Mouse (Mus musculus) forebrain, embryonic 14.5 days (tissue): Measurements from ENCODE around the gene Stat4. TPM values are rescaled to one million over a fixed set of nuclear protein-coding genes. Genes with fewer than 3 reads are reported as not detected.

Experiments
- ATAC-seq: fragments of 200-750 bp; cut with Nextera tagmentation; 2 replicates; pipeline ENCODE4 v1.8.0; 2017; ENCODE audit warnings: mild to moderate bottlenecking, moderate library complexity
- DNase-seq: peaks from one replicate; pipeline ENCODE4 v3.0.0-alpha.2; 2015; ENCODE audit warnings: low spot score
- H3K27ac ChIP-seq: fragments of 300-500 bp; sonication (generic); 2 replicates; pipeline ENCODE4 v1.5.1; 2014; ENCODE audit warnings: low read depth, mild to moderate bottlenecking, control low read depth, low read length, moderate library complexity
- H3K27me3 ChIP-seq: fragments of 300-500 bp; sonication (generic); replicated peaks from 2 replicates; pipeline ENCODE4 v1.6.1; 2014; ENCODE audit warnings: low read length, control low read depth, mixed read lengths; ENCODE audit not compliant: control insufficient read depth, insufficient read depth
- H3K36me3 ChIP-seq: fragments of 300-500 bp; sonication (generic); 2 replicates; pipeline ENCODE4 v1.6.1; 2014; ENCODE audit warnings: low read length, control low read depth; ENCODE audit not compliant: control insufficient read depth, insufficient read depth
- H3K4me1 ChIP-seq: fragments of 300-500 bp; sonication (generic); 2 replicates; pipeline ENCODE4 v1.6.1; 2014; ENCODE audit warnings: antibody characterized with exemption, low read length, control low read depth; ENCODE audit not compliant: control insufficient read depth, insufficient read depth
- H3K4me2 ChIP-seq: fragments of 300-500 bp; sonication (generic); 2 replicates; pipeline ENCODE4 v1.6.1; 2014; ENCODE audit warnings: mild to moderate bottlenecking, control low read depth, low read length
- H3K4me3 ChIP-seq: fragments of 300-500 bp; sonication (generic); 2 replicates; pipeline ENCODE4 v1.5.1; 2014; ENCODE audit warnings: low read depth, low read length, control low read depth
- H3K9ac ChIP-seq: fragments of 300-500 bp; sonication (generic); 2 replicates; pipeline ENCODE4 v1.6.1; 2014; ENCODE audit warnings: mild to moderate bottlenecking, low read length, control low read depth, moderate library complexity
- H3K9me3 ChIP-seq: fragments of 300-500 bp; sonication (generic); replicated peaks from 2 replicates; pipeline ENCODE4 v1.6.1; 2016; ENCODE audit warnings: low read length, control low read depth, mixed read lengths; ENCODE audit not compliant: control insufficient read depth
- WGBS: fragments of 180-500 bp; shearing (Covaris S2); extraction: QIAGEN DNeasy Blood & Tissue Kit; methylation state at CpG from one replicate; pipeline ENCODE4 v1.1.7; 2014; 5-methylcytosine and 5-hydroxymethylcytosine counted together
- polyA plus RNA-seq: library from polyadenylated mRNA; unstranded; fragments of >200 nt; fragmentation: Nextera tagmentation; extraction: Ambion mirVana; gene quantifications from 2 replicates; pipeline ENCODE4 v1.2.1, GENCODE M21; 2014

Gene Stat4
- polyA plus RNA-seq, result 1.6 TPM in 2 replicates

DNA sequence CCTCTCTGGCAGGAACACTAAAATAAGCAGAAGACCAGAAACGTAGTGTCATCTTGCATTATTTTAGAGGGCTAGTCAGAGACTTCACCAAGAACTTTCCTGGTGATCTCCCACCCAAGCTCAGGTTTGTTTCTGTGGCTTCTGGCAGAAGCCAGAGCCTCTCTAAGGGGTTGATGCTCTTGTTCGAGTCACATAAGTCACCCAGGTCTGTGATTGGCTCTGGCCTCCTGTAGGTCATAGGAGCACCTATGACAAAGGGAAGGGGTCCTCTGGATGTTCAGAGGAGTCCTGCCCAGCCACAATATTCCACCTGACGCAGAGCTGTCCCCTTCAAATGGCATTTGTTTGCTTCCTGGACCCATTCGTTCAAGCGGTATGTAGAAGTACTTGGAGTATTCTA is at the start of gene Stat4:
Stat4 (plus strand) TSS at position 301 of the 400 bp plus-strand sequence.
- H3K36me3 ChIP-seq, result no peaks in the 10 kb centered on the region
- no peak within 1 kb of the TSS for H3K27ac ChIP-seq
- 94% methylated on average over 5 of the region's 5 CpGs for WGBS
- DNase-seq (no peak), ATAC-seq (no peak)
- no peaks in the 10 kb centered on the region for H3K9me3 ChIP-seq
- no peak within 1 kb of the TSS for H3K4me2 ChIP-seq
- H3K4me3 ChIP-seq, result no peak within 1 kb of the TSS
- H3K27me3 ChIP-seq, result no peaks in the 10 kb centered on the region
- no peak within 1 kb of the TSS for H3K9ac ChIP-seq
- H3K4me1 ChIP-seq, result no peaks in the 10 kb centered on the region

- H3K27ac ChIP-seq, result no peak overlapping the region
- WGBS, result 93% methylated on average over 7 of the region's 7 CpGs
These were observed 48.6 kb upstream of the Stat4 start for GRCm38 (mm10) chr1:51938357-51938756.

DNA sequence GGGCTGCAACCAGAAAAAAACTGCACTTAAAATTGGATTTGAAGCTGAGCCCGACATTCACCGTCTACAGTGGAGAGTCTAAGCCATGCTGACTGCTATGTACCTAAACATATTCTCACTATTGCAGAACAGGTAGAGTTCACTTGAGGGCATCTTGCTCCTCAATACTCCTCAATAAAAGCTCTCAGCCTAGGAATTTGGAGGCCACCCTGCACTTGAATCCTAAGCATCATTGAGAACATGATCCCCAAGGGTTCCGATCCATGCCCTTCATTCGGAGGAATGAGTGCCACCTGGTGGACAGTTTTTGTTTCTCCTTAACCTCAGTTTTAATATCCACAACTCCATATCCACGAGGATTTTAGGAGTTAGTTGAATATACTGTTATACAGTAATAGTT is 42.2 kb upstream of the Stat4 start:
- Histone ChIP-seq H3K27me3 (no peaks in the 10 kb centered on the region), H3K36me3 (no peaks in the 10 kb centered on the region), H3K9ac (no peak overlapping the region), H3K27ac (no peak overlapping the region), H3K4me1 (no peaks in the 10 kb centered on the region), H3K4me3 (no peak overlapping the region), H3K9me3 (no peaks in the 10 kb centered on the region), H3K4me2 (no peak overlapping the region)
- DNase-seq (peak; percentile 82), ATAC-seq (peak; percentile 66)
- WGBS, result 42% methylated on average over 5 of the region's 5 CpGs

More at GRCm38 (mm10) chr1:51938357-51938756, 48.6 kb upstream of the Stat4 start:
- Histone ChIP-seq H3K9ac (no peak overlapping the region), H3K36me3 (no peaks in the 10 kb centered on the region), H3K4me1 (no peaks in the 10 kb centered on the region), H3K4me2 (no peak overlapping the region), H3K27me3 (no peaks in the 10 kb centered on the region), H3K4me3 (no peak overlapping the region), H3K9me3 (no peaks in the 10 kb centered on the region)
- DNase-seq (no peak), ATAC-seq (no peak)

DNA sequence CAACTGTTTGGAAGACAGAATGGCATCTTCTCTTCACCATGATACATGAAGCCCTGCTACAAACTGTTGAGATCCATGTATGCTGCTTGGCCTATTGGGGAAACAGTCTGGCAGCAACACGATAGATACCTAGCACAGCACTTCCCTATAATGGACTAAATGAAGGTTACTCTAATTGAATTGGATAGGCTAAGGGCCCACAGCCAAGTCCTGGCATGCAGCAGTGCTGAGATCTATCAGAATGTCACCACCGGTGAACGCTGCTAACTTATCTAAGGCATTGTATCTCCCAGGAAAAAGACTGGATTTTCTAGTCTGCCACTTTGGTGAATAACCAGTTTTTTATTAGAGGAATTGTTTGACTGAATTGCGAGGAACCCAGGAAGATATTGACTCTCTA is 39.8 kb upstream of the Stat4 start:
- 71% methylated on average over 4 of the region's 4 CpGs for WGBS
- Histone ChIP-seq H3K36me3 (no peaks in the 10 kb centered on the region), H3K4me3 (no peak overlapping the region), H3K4me1 (no peaks in the 10 kb centered on the region), H3K9me3 (no peaks in the 10 kb centered on the region), H3K9ac (no peak overlapping the region), H3K27me3 (no peaks in the 10 kb centered on the region), H3K27ac (no peak overlapping the region), H3K4me2 (no peak overlapping the region)
- DNase-seq, result no peak
- ATAC-seq, result no peak

DNA sequence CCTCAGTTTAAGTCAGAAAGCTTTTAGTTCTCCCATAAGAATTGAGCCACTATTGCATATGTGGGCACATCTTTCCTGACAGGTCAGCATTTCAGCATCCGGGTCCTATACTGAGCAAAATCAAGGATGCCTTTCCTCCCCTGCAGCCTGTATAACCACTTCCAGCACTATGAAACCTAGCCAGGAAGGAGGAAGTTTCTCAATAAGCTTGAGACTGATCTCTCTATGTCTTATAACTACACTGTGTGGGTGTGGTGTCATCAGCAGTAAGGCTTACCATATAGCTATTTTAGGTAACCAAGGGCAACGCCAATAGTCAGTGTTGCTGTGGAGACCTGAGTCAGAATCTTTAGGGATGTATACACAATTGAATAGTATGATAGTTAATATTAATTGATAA is 22.3 kb upstream of the Stat4 start:
- WGBS, result 91% methylated on average over 2 of the region's 2 CpGs
- Histone ChIP-seq H3K27ac (no peak overlapping the region), H3K4me2 (no peak overlapping the region), H3K4me3 (no peak overlapping the region), H3K4me1 (no peaks in the 10 kb centered on the region), H3K9me3 (no peaks in the 10 kb centered on the region), H3K27me3 (no peaks in the 10 kb centered on the region), H3K36me3 (no peaks in the 10 kb centered on the region), H3K9ac (no peak overlapping the region)
- ATAC-seq, result no peak
- no peak for DNase-seq

- Histone ChIP-seq H3K9me3 (no peaks in the 10 kb centered on the region), H3K9ac (no peak overlapping the region), H3K4me2 (no peak overlapping the region), H3K27ac (no peak overlapping the region), H3K4me3 (no peak overlapping the region), H3K4me1 (no peaks in the 10 kb centered on the region), H3K27me3 (no peaks in the 10 kb centered on the region), H3K36me3 (no peaks in the 10 kb centered on the region)
- ATAC-seq (peak; percentile 80), DNase-seq (peak; percentile 80)
- 2% methylated on average over 1 of the region's 1 CpGs for WGBS
These were observed 18.0 kb upstream of the Stat4 start for GRCm38 (mm10) chr1:51968994-51969393.

GRCm38 (mm10) chr1:51970182-51970581 is 16.8 kb upstream of the Stat4 start:
- no peak overlapping the region for H3K9ac ChIP-seq

GRCm38 (mm10) chr1:51975589-51975988 is 11.4 kb upstream of the Stat4 start:
- Histone ChIP-seq H3K4me1 (no peaks in the 10 kb centered on the region), H3K4me2 (no peak overlapping the region), H3K36me3 (no peaks in the 10 kb centered on the region), H3K4me3 (no peak overlapping the region), H3K27me3 (no peaks in the 10 kb centered on the region), H3K9ac (no peak overlapping the region), H3K9me3 (no peaks in the 10 kb centered on the region), H3K27ac (no peak overlapping the region)
- DNase-seq, result no peak
- ATAC-seq, result no peak
- 91% methylated on average over 5 of the region's 5 CpGs for WGBS

More at GRCm38 (mm10) chr1:51970182-51970581, 16.8 kb upstream of the Stat4 start:
- Histone ChIP-seq H3K9me3 (no peaks in the 10 kb centered on the region), H3K4me2 (no peak overlapping the region), H3K36me3 (no peaks in the 10 kb centered on the region), H3K27me3 (no peaks in the 10 kb centered on the region), H3K27ac (no peak overlapping the region), H3K4me3 (no peak overlapping the region), H3K4me1 (no peaks in the 10 kb centered on the region)
- WGBS, result 86% methylated on average over 6 of the region's 6 CpGs
- DNase-seq (no peak), ATAC-seq (no peak)

- no peaks in the 10 kb centered on the region for H3K9me3 ChIP-seq
- DNase-seq, result no peak
- no peak overlapping the region for H3K9ac ChIP-seq
- no peak overlapping the region for H3K27ac ChIP-seq
- H3K4me1 ChIP-seq, result no peaks in the 10 kb centered on the region
- H3K27me3 ChIP-seq, result no peaks in the 10 kb centered on the region
- no peaks in the 10 kb centered on the region for H3K36me3 ChIP-seq
- no peak overlapping the region for H3K4me3 ChIP-seq
- no peak for ATAC-seq
- 95% methylated on average over 5 of the region's 5 CpGs for WGBS
- no peak overlapping the region for H3K4me2 ChIP-seq
These were observed 7.9 kb upstream of the Stat4 start for GRCm38 (mm10) chr1:51979048-51979447.
